11 mouse cellular contexts compared by ENCODE assay signal in the genomic region with DNA sequence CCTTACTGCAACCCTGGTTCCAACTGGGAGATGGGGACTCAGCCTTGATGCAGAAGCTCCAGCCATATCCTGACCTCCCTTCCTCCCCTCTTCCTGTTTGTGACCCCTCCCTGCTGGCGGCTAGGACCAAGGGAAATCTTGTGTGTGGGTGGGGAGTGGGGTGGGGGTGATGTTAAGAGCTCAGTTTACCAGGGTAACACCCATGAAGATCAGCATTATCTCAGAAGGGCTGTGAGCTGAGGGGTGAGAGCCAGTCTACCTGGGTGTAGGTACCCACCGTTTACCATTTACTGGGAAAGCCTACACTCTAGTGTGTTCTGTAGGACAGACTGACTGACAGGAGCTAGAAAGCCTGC. TPM values are rescaled to one million over a fixed set of nuclear protein-coding genes. Genes with fewer than 3 reads are reported as not detected.
A peak's percentile ranks its signal among the peaks of the same experiment; 100 is the strongest.
DNase-seq lines count a peak whose midpoint lies in the region; ATAC-seq and TF ChIP-seq lines count a peak whose summit lies in the region.
"Had no signal": no experiment of that assay in that cellular context is flagged by ENCODE, and none has a peak within 500 bp of the region (broad histone marks: within the 10 kb centered on the region; RNA-seq: fewer than 3 reads in every experiment).

No protein-coding gene starts in this region.

- H3K36me3 ChIP-seq in kidney, embryonic 16.5 days (ENCODE audit: insufficient read depth, low read length) = no peaks in the 10 kb centered on the region
- H3K36me3 ChIP-seq in forebrain, embryonic 11.5 days (ENCODE audit: control insufficient read depth, insufficient read depth, low read length) = no peaks in the 10 kb centered on the region
- H3K36me3 ChIP-seq in hindbrain, embryonic 14.5 days (replicated peaks; ENCODE audit: control insufficient read depth, insufficient read depth) = no peaks in the 10 kb centered on the region
- peaks cover 3% of the 10 kb centered on the region; the same call in 1 of the 2 replicates for H3K36me3 ChIP-seq in midbrain, postnatal 0 days (ENCODE audit: insufficient read depth, low read length)

- no peak overlapping the region for H3K9ac ChIP-seq in kidney, embryonic 16.5 days (replicated peaks; ENCODE audit: low read length)
- H3K9ac ChIP-seq in forebrain, embryonic 11.5 days (ENCODE audit: low read length) = no peak overlapping the region
- peak overlapping the region; percentile 81 for H3K9ac ChIP-seq in hindbrain, embryonic 14.5 days
- peak overlapping the region; percentile 86 for H3K9ac ChIP-seq in midbrain, postnatal 0 days (replicated peaks; ENCODE audit: low read length, poor library complexity, severe bottlenecking)

- H3K4me2 ChIP-seq in kidney, embryonic 16.5 days (replicated peaks; ENCODE audit: low read depth, low read length) = peak overlapping the region; percentile 43; the same call in 1 of the 2 replicates
- peak overlapping the region; percentile 84 for H3K4me2 ChIP-seq in forebrain, embryonic 11.5 days (ENCODE audit: low read depth, low read length, severe bottlenecking)
- H3K4me2 ChIP-seq in hindbrain, embryonic 14.5 days (replicated peaks) = peak overlapping the region; percentile 86
- H3K4me2 ChIP-seq in midbrain, postnatal 0 days (ENCODE audit: low read depth, low read length, poor library complexity, severe bottlenecking) = peak overlapping the region; percentile 90

- H3K4me1 ChIP-seq in kidney, embryonic 16.5 days (ENCODE audit: insufficient read depth, low read length) = peaks cover 12% of the 10 kb centered on the region
- peaks cover 15% of the 10 kb centered on the region; the same call in 1 of the 2 replicates for H3K4me1 ChIP-seq in forebrain, embryonic 11.5 days (replicated peaks; ENCODE audit: control insufficient read depth, insufficient read depth, low read length)
- peaks cover 29% of the 10 kb centered on the region for H3K4me1 ChIP-seq in hindbrain, embryonic 14.5 days (replicated peaks; ENCODE audit: control insufficient read depth, insufficient read depth, low read length)
- H3K4me1 ChIP-seq in midbrain, postnatal 0 days (ENCODE audit: insufficient read depth, low read length) = peaks cover 24% of the 10 kb centered on the region

- no peak for ATAC-seq in kidney, embryonic 16.5 days (ENCODE audit: low FRiP score, low TSS enrichment)
- ATAC-seq in forebrain, embryonic 11.5 days (replicated peaks; ENCODE audit: low FRiP score) = no peak
- ATAC-seq in hindbrain, embryonic 14.5 days (ENCODE audit: low FRiP score) = no peak
- no peak; the same call in 1 of the 2 replicates for ATAC-seq in midbrain, postnatal 0 days (ENCODE audit: low FRiP score)
- ATAC-seq in megakaryocyte progenitor cell, adult 5-6 weeks (replicated peaks; ENCODE audit: poor library complexity) = no peak

- H3K27ac ChIP-seq in kidney, embryonic 16.5 days (ENCODE audit: low read length) = no peak overlapping the region
- no peak overlapping the region for H3K27ac ChIP-seq in forebrain, embryonic 11.5 days (ENCODE audit: low read depth, low read length)
- H3K27ac ChIP-seq in hindbrain, embryonic 14.5 days = peak overlapping the region; percentile 80; the same call in 1 of the 2 replicates
- peak overlapping the region; percentile 77 for H3K27ac ChIP-seq in midbrain, postnatal 0 days (ENCODE audit: low read depth, low read length)

- no peak overlapping the region for H3K4me3 ChIP-seq in kidney, embryonic 16.5 days (ENCODE audit: low read length)
- peak overlapping the region; percentile 50 for H3K4me3 ChIP-seq in forebrain, embryonic 11.5 days (ENCODE audit: low read depth, low read length)
- H3K4me3 ChIP-seq in hindbrain, embryonic 14.5 days (replicated peaks; ENCODE audit: low read length) = peak overlapping the region; percentile 63
- peak overlapping the region; percentile 72 for H3K4me3 ChIP-seq in midbrain, postnatal 0 days (ENCODE audit: low read depth, low read length)

- 38% methylated on average over 2 of the region's 2 CpGs for WGBS in kidney, embryonic 16.5 days
- WGBS in forebrain, embryonic 11.5 days = 52% methylated on average over 2 of the region's 2 CpGs
- WGBS in hindbrain, embryonic 14.5 days = 57% methylated on average over 2 of the region's 2 CpGs
- WGBS in midbrain, postnatal 0 days = 44% methylated on average over 2 of the region's 2 CpGs

- DNase-seq in kidney, postnatal 10 days = no peak
- no peak for DNase-seq in forebrain, embryonic 11.5 days (ENCODE audit: low spot score)
- DNase-seq in hindbrain, embryonic 14.5 days (ENCODE audit: low spot score) = no peak
- DNase-seq in midbrain, postnatal 0 days (ENCODE audit: low spot score) = no peak
- no peak for DNase-seq in layer of hippocampus, adult 11-12 months (ENCODE audit: low spot score)
- DNase-seq in embryo, embryonic 10.5 days (ENCODE audit: low spot score) = no peak
- DNase-seq: gastrocnemius, postnatal 25 days had no signal

- H3K9me3 ChIP-seq in kidney, embryonic 16.5 days (ENCODE audit: low read length) = no peaks in the 10 kb centered on the region
- no peaks in the 10 kb centered on the region for H3K9me3 ChIP-seq in forebrain, embryonic 11.5 days (ENCODE audit: control insufficient read depth, low read length)
- no peaks in the 10 kb centered on the region for H3K9me3 ChIP-seq in hindbrain, embryonic 14.5 days (ENCODE audit: control insufficient read depth, low read length)
- H3K9me3 ChIP-seq in midbrain, postnatal 0 days (ENCODE audit: low read length) = no peaks in the 10 kb centered on the region

- no peak for TF ChIP-seq CTCF in midbrain, postnatal 0 days (IDR thresholded peaks at IDR 0.05)

- H3K27me3 ChIP-seq in kidney, embryonic 16.5 days (ENCODE audit: insufficient read depth, low read length) = peaks cover 49% of the 10 kb centered on the region
- H3K27me3 ChIP-seq in forebrain, embryonic 11.5 days (ENCODE audit: control insufficient read depth, insufficient read depth, low read length) = peaks cover 34% of the 10 kb centered on the region
- H3K27me3 ChIP-seq in hindbrain, embryonic 14.5 days (ENCODE audit: control insufficient read depth, insufficient read depth, low read length) = peaks cover 35% of the 10 kb centered on the region
- peaks cover 7% of the 10 kb centered on the region; the same call in 1 of the 2 replicates for H3K27me3 ChIP-seq in midbrain, postnatal 0 days (ENCODE audit: insufficient read depth, low read length)

RNA-seq across cellular contexts. Expression of a gene that starts 0.5 kb away (rescaled TPM):
- 0.14 TPM in 1 of 2 replicates, not detected in the other for polyA plus RNA-seq in kidney, embryonic 16.5 days (2015; fragmentation: Nextera tagmentation; extraction: Ambion mirVana)
- 0.15 and 0.17 TPM in 2 replicates for polyA plus RNA-seq in forebrain, embryonic 11.5 days (2014; fragmentation: Nextera tagmentation; extraction: Ambion mirVana)
- 14.9 and 15.6 TPM in 2 replicates for polyA plus RNA-seq in hindbrain, embryonic 14.5 days (2014; fragmentation: Nextera tagmentation; extraction: Ambion mirVana)
- 19.4 and 21.9 TPM in 2 replicates for total RNA-seq in midbrain, postnatal 0 days (2014; rRNA removed)
- 30.9 and 32.2 TPM in 2 replicates for polyA plus RNA-seq in midbrain, postnatal 0 days (2015; fragmentation: Nextera tagmentation; extraction: Ambion mirVana)
- not detected in 2 replicates for total RNA-seq in megakaryocyte progenitor cell, adult 5-6 weeks (2015)
- not detected in 2 replicates for total RNA-seq in megakaryocyte progenitor cell, adult 5-6 weeks (2017)
- total RNA-seq: gastrocnemius, postnatal 25 days; heart, postnatal 10 days had no signal
- polyA plus RNA-seq: kidney, embryonic 14.5 days had no signal

RNA-seq across cellular contexts. Expression of a gene that starts 30.4 kb away (rescaled TPM):
- 0.04 and 0.30 TPM in 2 replicates for polyA plus RNA-seq in kidney, embryonic 16.5 days (2015; fragmentation: Nextera tagmentation; extraction: Ambion mirVana)
- 0.25 and 0.32 TPM in 2 replicates for polyA plus RNA-seq in forebrain, embryonic 11.5 days (2014; fragmentation: Nextera tagmentation; extraction: Ambion mirVana)
- 13.8 and 16.2 TPM in 2 replicates for polyA plus RNA-seq in hindbrain, embryonic 14.5 days (2014; fragmentation: Nextera tagmentation; extraction: Ambion mirVana)
- total RNA-seq in midbrain, postnatal 0 days (2014; rRNA removed) = 25.4 and 30.1 TPM in 2 replicates
- polyA plus RNA-seq in midbrain, postnatal 0 days (2015; fragmentation: Nextera tagmentation; extraction: Ambion mirVana) = 10.2 and 10.7 TPM in 2 replicates
- total RNA-seq in megakaryocyte progenitor cell, adult 5-6 weeks (2015) = not detected in 2 replicates
- not detected in 2 replicates for total RNA-seq in megakaryocyte progenitor cell, adult 5-6 weeks (2017)
- total RNA-seq: gastrocnemius, postnatal 25 days had no signal

RNA-seq across cellular contexts. Expression of a gene that starts 43.9 kb away (rescaled TPM):
- 24.0 and 24.9 TPM in 2 replicates for polyA plus RNA-seq in kidney, embryonic 16.5 days (2015; fragmentation: Nextera tagmentation; extraction: Ambion mirVana)
- 46.5 and 48.7 TPM in 2 replicates for polyA plus RNA-seq in forebrain, embryonic 11.5 days (2014; fragmentation: Nextera tagmentation; extraction: Ambion mirVana)
- polyA plus RNA-seq in hindbrain, embryonic 14.5 days (2014; fragmentation: Nextera tagmentation; extraction: Ambion mirVana) = 46.8 and 52.1 TPM in 2 replicates
- 65.7 and 77.5 TPM in 2 replicates for total RNA-seq in midbrain, postnatal 0 days (2014; rRNA removed)
- polyA plus RNA-seq in midbrain, postnatal 0 days (2015; fragmentation: Nextera tagmentation; extraction: Ambion mirVana) = 34.6 and 37.6 TPM in 2 replicates
- total RNA-seq in megakaryocyte progenitor cell, adult 5-6 weeks (2015) = 16.7 and 22.0 TPM in 2 replicates
- total RNA-seq in megakaryocyte progenitor cell, adult 5-6 weeks (2017) = 17.6 and 23.7 TPM in 2 replicates

Comparison
In these comparisons a context has a peak if more than half of its experiments do, and no peak if none do; other contexts are left out.
1. H3K27ac ChIP-seq: peak in hindbrain, embryonic 14.5 days (single experiment) and midbrain, postnatal 0 days (single experiment); none in kidney, embryonic 16.5 days (single experiment) and forebrain, embryonic 11.5 days (single experiment).
2. H3K9ac ChIP-seq: peak in hindbrain, embryonic 14.5 days (single experiment) and midbrain, postnatal 0 days (single experiment); none in kidney, embryonic 16.5 days (single experiment) and forebrain, embryonic 11.5 days (single experiment).
3. RNA of a gene that starts 0.5 kb away (polyA plus RNA-seq): 30.9 to 32.2 TPM in midbrain, postnatal 0 days and 14.9 to 15.6 TPM in hindbrain, embryonic 14.5 days; 0.15 to 0.17 TPM in forebrain, embryonic 11.5 days and 0.14 TPM in kidney, embryonic 16.5 days; every median in the first group is over 10 times any median in the second.
4. Peak in every context shown above with its lines, with median percentiles within 50 percentile points of each other: H3K4me2 ChIP-seq.